In genomic region chr10:68097821-68098675, GRCm38 (mm10) we compare ENCODE assay signal across 19 mouse cellular contexts.
DNase-seq lines count a peak whose midpoint lies in the region; ATAC-seq and TF ChIP-seq lines count a peak whose summit lies in the region.
"Had no signal": no experiment of that assay in that cellular context is flagged by ENCODE, and none has a peak within 500 bp of the region (broad histone marks: within the 10 kb centered on the region; RNA-seq: fewer than 3 reads in every experiment).

No protein-coding gene starts in this region.

- 90% methylated on average over 19 of the region's 19 CpGs for WGBS in heart, embryonic 10.5 days
- 84% methylated on average over 19 of the region's 19 CpGs for WGBS in heart, embryonic 11.5 days (ENCODE audit: insufficient replicate concordance)

- no peak overlapping the region for H3ac ChIP-seq in myocyte (ENCODE audit: control insufficient read depth, insufficient read length)

- H3K79me2 ChIP-seq in myocyte (ENCODE audit: control insufficient read depth, insufficient read depth), result peaks cover 10% of the 10 kb centered on the region

- ATAC-seq in heart, embryonic 11.5 days (replicated peaks; ENCODE audit: insufficient number of reproducible peaks, low FRiP score, low TSS enrichment), result no peak
- ATAC-seq: forebrain, embryonic 13.5 days had no signal

- DNase-seq in heart, embryonic 10.5 days (ENCODE audit: low spot score), result peak; percentile 52
- peak; percentile 17 for DNase-seq in 416B (ENCODE audit: low read depth)
- DNase-seq in ZHBTc4 (ENCODE audit: low read depth, low spot score), result peak; percentile 68
- DNase-seq in thymus, postnatal 4 days, result no peak
- DNase-seq in lung, postnatal 36 days, result no peak
- DNase-seq: adrenal gland, postnatal 14 days; cerebellum, adult 11-12 months; cerebellum, adult 9-10 months; cerebellum, postnatal 25 days; forebrain, postnatal 0 days; gastrocnemius, postnatal 14 days; heart, postnatal 36 days had no signal

- H3K4me2 ChIP-seq in heart, embryonic 11.5 days, result no peak overlapping the region
- H3K4me2 ChIP-seq in myocyte (ENCODE audit: low read depth), result no peak overlapping the region
- H3K4me2 ChIP-seq: forebrain, embryonic 13.5 days; heart, embryonic 13.5 days; hindbrain, embryonic 15.5 days had no signal

- H3K4me1 ChIP-seq in heart, embryonic 10.5 days, result no peaks in the 10 kb centered on the region
- no peaks in the 10 kb centered on the region for H3K4me1 ChIP-seq in heart, embryonic 11.5 days (ENCODE audit: control insufficient read depth, insufficient read depth, low read length)
- H3K4me1 ChIP-seq: forebrain, embryonic 13.5 days; hindbrain, embryonic 15.5 days had no signal

- no peak overlapping the region for H3K9ac ChIP-seq in heart, embryonic 11.5 days (ENCODE audit: low read depth, low read length)
- H3K9ac ChIP-seq: forebrain, embryonic 13.5 days; forebrain, postnatal 0 days; heart, embryonic 13.5 days; hindbrain, embryonic 15.5 days had no signal

- H3K4me3 ChIP-seq in heart, embryonic 10.5 days, result no peak overlapping the region
- H3K4me3 ChIP-seq in heart, embryonic 11.5 days (ENCODE audit: low read depth, low read length), result no peak overlapping the region
- no peak overlapping the region for H3K4me3 ChIP-seq in myocyte
- H3K4me3 ChIP-seq: embryonic facial prominence, embryonic 10.5 days; forebrain, embryonic 13.5 days; heart, embryonic 13.5 days; hindbrain, embryonic 15.5 days had no signal

- H3K27me3 ChIP-seq in heart, embryonic 10.5 days (ENCODE audit: insufficient read depth, poor library complexity, severe bottlenecking), result no peaks in the 10 kb centered on the region
- H3K27me3 ChIP-seq in heart, embryonic 11.5 days (ENCODE audit: control insufficient read depth, insufficient read depth, low read length), result no peaks in the 10 kb centered on the region
- no peaks in the 10 kb centered on the region for H3K27me3 ChIP-seq in myocyte (ENCODE audit: control insufficient read depth, insufficient read depth, insufficient read length)
- H3K27me3 ChIP-seq: CH12.LX; forebrain, embryonic 13.5 days; heart, embryonic 13.5 days; hindbrain, embryonic 15.5 days had no signal

- peaks cover 54% of the 10 kb centered on the region for H3K36me3 ChIP-seq in heart, embryonic 10.5 days
- peaks cover 21% of the 10 kb centered on the region for H3K36me3 ChIP-seq in heart, embryonic 11.5 days (ENCODE audit: control insufficient read depth, insufficient read depth, low read length)
- H3K36me3 ChIP-seq in myocyte (ENCODE audit: control insufficient read depth, insufficient read depth), result peaks cover 36% of the 10 kb centered on the region

- no peak overlapping the region for H3K27ac ChIP-seq in heart, embryonic 10.5 days
- no peak overlapping the region for H3K27ac ChIP-seq in heart, embryonic 11.5 days (ENCODE audit: low read depth, low read length)
- H3K27ac ChIP-seq: embryonic facial prominence, embryonic 10.5 days; forebrain, embryonic 13.5 days; heart, embryonic 13.5 days; hindbrain, embryonic 15.5 days had no signal

- no peaks in the 10 kb centered on the region for H3K9me3 ChIP-seq in heart, embryonic 10.5 days
- H3K9me3 ChIP-seq in heart, embryonic 11.5 days (replicated peaks; ENCODE audit: control insufficient read depth, low read length), result no peaks in the 10 kb centered on the region
- H3K9me3 ChIP-seq: embryonic facial prominence, embryonic 10.5 days; forebrain, embryonic 13.5 days; heart, embryonic 13.5 days; hindbrain, embryonic 15.5 days had no signal

- peak; percentile 25 for TF ChIP-seq POLR2A in myocyte (IDR thresholded peaks at IDR 0.05; ENCODE audit: insufficient read length, low read depth)

TF ChIP-seq in myocyte, 11 proteins besides CTCF, POLR2A, EP300 and RAD21:
- TF ChIP-seq USF1 (IDR thresholded peaks at IDR 0.05; ENCODE audit: low read depth), result no peak
- peak; percentile 26 for TF ChIP-seq POLR2AphosphoS2 (IDR thresholded peaks at IDR 0.05; ENCODE audit: insufficient read length, low read depth)
TF ChIP-seq in myocyte: peak in this region for 1.

Comparison
In these comparisons a context has a peak if more than half of its experiments do, and no peak if none do; other contexts are left out.
1. DNase-seq: peak in heart, embryonic 10.5 days (single experiment), 416B (single experiment) and ZHBTc4 (single experiment); none in thymus, postnatal 4 days (single experiment) and lung, postnatal 36 days (single experiment).